Mouse (Mus musculus) heart, adult 2 months (tissue): ENCODE results near the gene Abtb1.

ENCODE experiments used
- CTCF ChIP-seq: fragments of 200-600 bp; IDR thresholded peaks from 2 replicates; pipeline ENCODE4 v1.8.1; 2022; ENCODE audit warnings: antibody characterized with exemption, mild to moderate bottlenecking, moderate library complexity
- POLR2A ChIP-seq: fragments of 200-500 bp; IDR thresholded peaks from 2 replicates; pipeline ENCODE4 v1.6.1; 2011; ENCODE audit warnings: mild to moderate bottlenecking, low read depth, low read length, control low read depth; ENCODE audit not compliant: insufficient read depth

GRCm38 (mm10) chr6:88857249-88857648 is 15.5 kb upstream of the Abtb1 start:
- TF ChIP-seq CTCF (peak; percentile 62), POLR2A (0 out of 2 replicates have a peak, but pooled peaks have one; percentile 36)
